Mouse (Mus musculus) G1E (cell line): ENCODE data around the gene Numa1.

Source experiments
- CTCF ChIP-seq: IDR thresholded peaks from 2 replicates; pipeline ENCODE4 v1.5.1; 2012; ENCODE audit warnings: low read depth, low read length, inconsistent platforms, mixed read lengths
- GATA1 ChIP-seq: IDR thresholded peaks from 2 replicates; pipeline ENCODE4 v1.6.1; 2012; ENCODE audit warnings: borderline replicate concordance, low read length, inconsistent platforms, mixed read lengths
- POLR2AphosphoS5 ChIP-seq: IDR thresholded peaks from 2 replicates; pipeline ENCODE4 v1.6.1; 2012; ENCODE audit warnings: low read depth, low read length, inconsistent platforms; ENCODE audit not compliant: insufficient replicate concordance
- TAL1 ChIP-seq: conservative IDR thresholded peaks from 2 replicates; pipeline ENCODE4 v1.6.1; 2012; ENCODE audit warnings: low read depth, low read length, inconsistent platforms, mixed read lengths

GRCm38 (mm10) chr7:101982735-101983134 is 48.8 kb downstream of the Numa1 start:
- no peak for TF ChIP-seq CTCF
- TF ChIP-seq GATA1 = no peak
- TF ChIP-seq POLR2AphosphoS5 = no peak
- TF ChIP-seq TAL1 = no peak
